Mouse (Mus musculus): Measurements from ENCODE around the gene Cap2. TPM values are rescaled to one million over a fixed set of nuclear protein-coding genes. Genes with fewer than 3 reads are reported as not detected.

The Cap2 gene
- polyA plus RNA-seq, 1 experiment from 2014 or later = 2.0 TPM

GRCm38 (mm10) chr13:46571961-46572647, 70.5 kb downstream of the Cap2 start:
- Histone ChIP-seq H3K4me1 (replicated peaks) (no peaks in the 10 kb centered on the region), H3K9me3 (replicated peaks) (no peaks in the 10 kb centered on the region), H3K27me3 (no peaks in the 10 kb centered on the region), H3K27ac (replicated peaks) (no peak overlapping the region), H3K4me2 (no peak overlapping the region), H3K9ac (no peak overlapping the region), H3K36me3 (replicated peaks) (no peaks in the 10 kb centered on the region), H3K4me3 (replicated peaks) (no peak overlapping the region)
- no peak for ATAC-seq (ENCODE audit: insufficient read depth)
- 53% methylated on average over 11 of the region's 11 CpGs for WGBS (ENCODE audit: insufficient replicate concordance)

- H3K27me3 ChIP-seq = no peaks in the 10 kb centered on the region
- no peak for ATAC-seq (ENCODE audit: insufficient read depth)
- H3K9ac ChIP-seq = no peak overlapping the region
- no peaks in the 10 kb centered on the region for H3K9me3 ChIP-seq (replicated peaks)
- WGBS (ENCODE audit: insufficient replicate concordance) = 57% methylated on average over 9 of the region's 9 CpGs
- no peak overlapping the region for H3K27ac ChIP-seq (replicated peaks)
- no peaks in the 10 kb centered on the region for H3K4me1 ChIP-seq (replicated peaks)
- no peaks in the 10 kb centered on the region for H3K36me3 ChIP-seq (replicated peaks)
- no peak overlapping the region for H3K4me3 ChIP-seq (replicated peaks)
- H3K4me2 ChIP-seq = no peak overlapping the region
Measured at GRCm38 (mm10) chr13:46572648-46573163, 71.1 kb downstream of the Cap2 start.

- Histone ChIP-seq H3K27ac (replicated peaks) (no peak overlapping the region), H3K9me3 (replicated peaks) (no peaks in the 10 kb centered on the region), H3K9ac (no peak overlapping the region), H3K4me2 (no peak overlapping the region), H3K4me1 (replicated peaks) (no peaks in the 10 kb centered on the region), H3K36me3 (replicated peaks) (no peaks in the 10 kb centered on the region), H3K4me3 (replicated peaks) (no peak overlapping the region), H3K27me3 (no peaks in the 10 kb centered on the region)
- no peak for ATAC-seq (ENCODE audit: insufficient read depth)
- 68% methylated on average over 5 of the region's 5 CpGs for WGBS (ENCODE audit: insufficient replicate concordance)
Measured at GRCm38 (mm10) chr13:46574201-46574600, 72.6 kb downstream of the Cap2 start.

- H3K36me3 ChIP-seq (replicated peaks) = no peaks in the 10 kb centered on the region
- no peak for ATAC-seq (ENCODE audit: insufficient read depth)
- no peaks in the 10 kb centered on the region for H3K4me1 ChIP-seq (replicated peaks)
- no peaks in the 10 kb centered on the region for H3K27me3 ChIP-seq
- H3K27ac ChIP-seq (replicated peaks) = no peak overlapping the region
- H3K4me2 ChIP-seq = no peak overlapping the region
- no peak overlapping the region for H3K9ac ChIP-seq
- no peaks in the 10 kb centered on the region for H3K9me3 ChIP-seq (replicated peaks)
- H3K4me3 ChIP-seq (replicated peaks) = no peak overlapping the region
- WGBS (ENCODE audit: insufficient replicate concordance) = 73% methylated on average over 4 of the region's 4 CpGs
Measured at GRCm38 (mm10) chr13:46574707-46575106, 73.1 kb downstream of the Cap2 start.

GRCm38 (mm10) chr13:46584860-46585259, 83.2 kb downstream of the Cap2 start:
- Histone ChIP-seq H3K4me2 (no peak overlapping the region), H3K27me3 (no peaks in the 10 kb centered on the region), H3K4me1 (replicated peaks) (no peaks in the 10 kb centered on the region), H3K36me3 (replicated peaks) (no peaks in the 10 kb centered on the region), H3K9ac (no peak overlapping the region), H3K9me3 (replicated peaks) (no peaks in the 10 kb centered on the region), H3K27ac (replicated peaks) (no peak overlapping the region), H3K4me3 (replicated peaks) (no peak overlapping the region)
- ATAC-seq (ENCODE audit: insufficient read depth) = no peak
- WGBS (ENCODE audit: insufficient replicate concordance) = 75% methylated on average over 7 of the region's 7 CpGs

GRCm38 (mm10) chr13:46587717-46588289, 86.2 kb downstream of the Cap2 start:
- no peaks in the 10 kb centered on the region for H3K4me1 ChIP-seq (replicated peaks)
- no peak for ATAC-seq (ENCODE audit: insufficient read depth)
- no peak overlapping the region for H3K9ac ChIP-seq
- no peaks in the 10 kb centered on the region for H3K27me3 ChIP-seq
- WGBS (ENCODE audit: insufficient replicate concordance) = 74% methylated on average over 17 of the region's 17 CpGs
- H3K27ac ChIP-seq (replicated peaks) = no peak overlapping the region
- H3K36me3 ChIP-seq (replicated peaks) = no peaks in the 10 kb centered on the region
- H3K4me3 ChIP-seq (replicated peaks) = no peak overlapping the region
- no peaks in the 10 kb centered on the region for H3K9me3 ChIP-seq (replicated peaks)
- H3K4me2 ChIP-seq = no peak overlapping the region

GRCm38 (mm10) chr13:46588606-46589005, 87.0 kb downstream of the Cap2 start:
- no peak overlapping the region for H3K27ac ChIP-seq (replicated peaks)
- H3K9me3 ChIP-seq (replicated peaks) = no peaks in the 10 kb centered on the region
- no peak for ATAC-seq (ENCODE audit: insufficient read depth)
- no peaks in the 10 kb centered on the region for H3K36me3 ChIP-seq (replicated peaks)
- 76% methylated on average over 5 of the region's 5 CpGs for WGBS (ENCODE audit: insufficient replicate concordance)
- no peaks in the 10 kb centered on the region for H3K4me1 ChIP-seq (replicated peaks)
- no peak overlapping the region for H3K4me2 ChIP-seq
- no peaks in the 10 kb centered on the region for H3K27me3 ChIP-seq
- H3K9ac ChIP-seq = no peak overlapping the region
- H3K4me3 ChIP-seq (replicated peaks) = no peak overlapping the region

GRCm38 (mm10) chr13:46590885-46591284, 89.2 kb downstream of the Cap2 start:
- 69% methylated on average over 4 of the region's 4 CpGs for WGBS (ENCODE audit: insufficient replicate concordance)
- Histone ChIP-seq H3K9me3 (replicated peaks) (no peaks in the 10 kb centered on the region), H3K27me3 (no peaks in the 10 kb centered on the region), H3K4me1 (replicated peaks) (no peaks in the 10 kb centered on the region), H3K4me2 (no peak overlapping the region), H3K4me3 (replicated peaks) (no peak overlapping the region), H3K27ac (replicated peaks) (no peak overlapping the region), H3K9ac (no peak overlapping the region), H3K36me3 (replicated peaks) (no peaks in the 10 kb centered on the region)
- no peak for ATAC-seq (ENCODE audit: insufficient read depth)

- Histone ChIP-seq H3K27me3 (no peaks in the 10 kb centered on the region), H3K27ac (replicated peaks) (no peak overlapping the region), H3K4me2 (no peak overlapping the region), H3K9me3 (replicated peaks) (no peaks in the 10 kb centered on the region), H3K4me1 (replicated peaks) (no peaks in the 10 kb centered on the region), H3K9ac (no peak overlapping the region), H3K4me3 (replicated peaks) (no peak overlapping the region), H3K36me3 (replicated peaks) (no peaks in the 10 kb centered on the region)
- WGBS (ENCODE audit: insufficient replicate concordance) = 54% methylated on average over 5 of the region's 5 CpGs
- no peak for ATAC-seq (ENCODE audit: insufficient read depth)
Measured at GRCm38 (mm10) chr13:46600694-46601093, 99.0 kb downstream of the Cap2 start.

- Histone ChIP-seq H3K27me3 (no peaks in the 10 kb centered on the region), H3K4me3 (replicated peaks) (no peak overlapping the region), H3K4me1 (replicated peaks) (no peaks in the 10 kb centered on the region), H3K4me2 (no peak overlapping the region), H3K9ac (no peak overlapping the region), H3K27ac (replicated peaks) (no peak overlapping the region), H3K9me3 (replicated peaks) (no peaks in the 10 kb centered on the region), H3K36me3 (replicated peaks) (no peaks in the 10 kb centered on the region)
- no peak for ATAC-seq (ENCODE audit: insufficient read depth)
- WGBS (ENCODE audit: insufficient replicate concordance) = 73% methylated on average over 2 of the region's 2 CpGs
Measured at GRCm38 (mm10) chr13:46601386-46601785, 99.7 kb downstream of the Cap2 start.

- Histone ChIP-seq H3K4me1 (replicated peaks) (no peaks in the 10 kb centered on the region), H3K27me3 (no peaks in the 10 kb centered on the region), H3K27ac (replicated peaks) (no peak overlapping the region), H3K9ac (no peak overlapping the region), H3K9me3 (replicated peaks) (no peaks in the 10 kb centered on the region), H3K4me2 (no peak overlapping the region), H3K36me3 (replicated peaks) (no peaks in the 10 kb centered on the region), H3K4me3 (replicated peaks) (no peak overlapping the region)
- 72% methylated on average over 11 of the region's 11 CpGs for WGBS (ENCODE audit: insufficient replicate concordance)
- no peak for ATAC-seq (ENCODE audit: insufficient read depth)
Measured at GRCm38 (mm10) chr13:46602674-46603073, 101.0 kb downstream of the Cap2 start.

- Histone ChIP-seq H3K9ac (no peak overlapping the region), H3K4me3 (replicated peaks) (no peak overlapping the region), H3K36me3 (replicated peaks) (no peaks in the 10 kb centered on the region), H3K9me3 (replicated peaks) (no peaks in the 10 kb centered on the region), H3K4me2 (no peak overlapping the region), H3K27ac (replicated peaks) (no peak overlapping the region), H3K4me1 (replicated peaks) (no peaks in the 10 kb centered on the region), H3K27me3 (no peaks in the 10 kb centered on the region)
- no peak for ATAC-seq (ENCODE audit: insufficient read depth)
- 58% methylated on average over 3 of the region's 3 CpGs for WGBS (ENCODE audit: insufficient replicate concordance)
Measured at GRCm38 (mm10) chr13:46611033-46611432, 109.4 kb downstream of the Cap2 start.

Measured in liver, embryonic 15.5 days (tissue).